In genomic region chr2:153529931-153530766, GRCm38 (mm10) we compare ENCODE assay signal across 8 mouse cellular contexts. TPM values are rescaled to one million over a fixed set of nuclear protein-coding genes. Genes with fewer than 3 reads are reported as not detected.
DNase-seq lines count a peak whose midpoint lies in the region; ATAC-seq and TF ChIP-seq lines count a peak whose summit lies in the region.

Gene Nol4l (minus strand): TSS chr2:153529971.

- WGBS in heart, embryonic 14.5 days, result 2% methylated on average over 38 of the region's 86 CpGs
- 4% methylated on average over 60 of the region's 86 CpGs for WGBS in midbrain, embryonic 10.5 days

- H3K9me3 ChIP-seq in CH12.LX (replicated peaks; ENCODE audit: low read length), result peaks cover 7% of the 10 kb centered on the region
- H3K9me3 ChIP-seq in heart, embryonic 14.5 days (ENCODE audit: control insufficient read depth, low read length), result no peaks in the 10 kb centered on the region
- H3K9me3 ChIP-seq in midbrain, embryonic 10.5 days (replicated peaks), result no peaks in the 10 kb centered on the region

- peak within 1 kb of the TSS; percentile 76 for H3K27ac ChIP-seq in CH12.LX (ENCODE audit: insufficient read depth, low read depth)
- H3K27ac ChIP-seq in heart, embryonic 14.5 days (replicated peaks in 1 of 2; ENCODE audit: control insufficient read depth in 1 of 2, insufficient read depth in 1 of 2, low read depth in 2 of 2, low read length in 2 of 2), result peak within 1 kb of the TSS; percentile 56 to 87; a peak in 3 of 4 replicates
- H3K27ac ChIP-seq in midbrain, embryonic 10.5 days (replicated peaks), result peak within 1 kb of the TSS; percentile 96

- TF ChIP-seq RAD21 in CH12.LX (IDR thresholded peaks at IDR 0.05; ENCODE audit: low read depth, low read length), result no peak

- no peaks in the 10 kb centered on the region for H3K79me2 ChIP-seq in CH12.LX (replicated peaks; ENCODE audit: control insufficient read depth, extremely low read depth, insufficient read depth, poor library complexity, severe bottlenecking)

- no peak for TF ChIP-seq EP300 in CH12.LX (IDR thresholded peaks at IDR 0.05; ENCODE audit: low read length)

- DNase-seq in frontal cortex, adult 2 months (ENCODE audit: extremely low spot score in 1 of 2, low spot score in 1 of 2), result no peak
- no peak for DNase-seq in frontal cortex, postnatal 25 days (ENCODE audit: low spot score in 2 of 2)
- no peak for DNase-seq in CH12.LX (ENCODE audit: extremely low read depth)
- DNase-seq in cerebellum, adult 9-11 months, result peak; percentile 73
- DNase-seq in left cerebral cortex, postnatal 10 days (ENCODE audit: extremely low spot score in 1 of 2, low spot score in 2 of 2), result peak in 1 of 2 experiments; percentile 67
- peak; percentile 68 for DNase-seq in midbrain, embryonic 10.5 days (ENCODE audit: low spot score)
- peak; percentile 58 for DNase-seq in thymus, postnatal 4 days

- dilution Hi-C loops in CH12.LX (cut with MboI; ENCODE audit: extremely low pct_ligation_motif_present, extremely low pct_unique_long_range_greater_than_20kb, low sequenced_read_pairs), result no loop called here

- H3K36me3 ChIP-seq in CH12.LX (replicated peaks in 1 of 2; ENCODE audit: control insufficient read depth in 1 of 2, insufficient read depth in 1 of 2, low read length in 1 of 2), result no peaks in the 10 kb centered on the region
- H3K36me3 ChIP-seq in heart, embryonic 14.5 days (ENCODE audit: control insufficient read depth, insufficient read depth, low read length), result no peaks in the 10 kb centered on the region
- H3K36me3 ChIP-seq in midbrain, embryonic 10.5 days, result no peaks in the 10 kb centered on the region

- H3K4me2 ChIP-seq in CH12.LX (ENCODE audit: insufficient read depth, low read depth, poor library complexity, severe bottlenecking), result peak within 1 kb of the TSS; percentile 68
- peak within 1 kb of the TSS; percentile 96 for H3K4me2 ChIP-seq in heart, embryonic 14.5 days (ENCODE audit: low read length)

- no peak; the same call in 1 of the 2 replicates for TF ChIP-seq POLR2A in CH12.LX (IDR thresholded peaks at IDR 0.05; ENCODE audit: low read depth, low read length)

- H3K9ac ChIP-seq in CH12.LX (ENCODE audit: insufficient read depth, low read depth), result peak within 1 kb of the TSS; percentile 72
- H3K9ac ChIP-seq in heart, embryonic 14.5 days (ENCODE audit: low read length), result peak within 1 kb of the TSS; percentile 89

- ATAC-seq in heart, embryonic 14.5 days (ENCODE audit: insufficient number of reproducible peaks, insufficient read depth, low FRiP score, low read depth), result no peak

- intact Hi-C loops in left cerebral cortex, postnatal 10 days (cut with DNase I), result loop anchor here (5.0 kb wide), 1 partner anchor 57 kb away; no protein-coding TSS in a partner anchor

- peaks cover 12% of the 10 kb centered on the region for H3K27me3 ChIP-seq in CH12.LX (replicated peaks)
- H3K27me3 ChIP-seq in heart, embryonic 14.5 days (ENCODE audit: control insufficient read depth, insufficient read depth, low read length), result no peaks in the 10 kb centered on the region; the same call in 1 of the 2 replicates
- H3K27me3 ChIP-seq in midbrain, embryonic 10.5 days (ENCODE audit: low read depth, poor library complexity, severe bottlenecking), result peaks cover 55% of the 10 kb centered on the region

- in situ Hi-C loops in CH12.LX (cut with MboI; ENCODE audit: low pct_ligation_motif_present, low pct_unique_long_range_greater_than_20kb, low sequenced_read_pairs), result no loop called here

- no peak for TF ChIP-seq CTCF in CH12.LX (conservative IDR thresholded peaks at IDR 0.05 in 1 of 2, IDR thresholded peaks at IDR 0.05 in 1 of 2; ENCODE audit: low read depth in 2 of 2, low read length in 2 of 2)

- peaks cover 21 to 32% of the 10 kb centered on the region in 2 experiments for H3K4me1 ChIP-seq in CH12.LX (ENCODE audit: control insufficient read depth in 1 of 2, insufficient read depth in 2 of 2)
- H3K4me1 ChIP-seq in heart, embryonic 14.5 days (ENCODE audit: control insufficient read depth in 2 of 2, insufficient read depth in 2 of 2, low read length in 2 of 2), result peaks cover 19 to 32% of the 10 kb centered on the region in 2 experiments
- H3K4me1 ChIP-seq in midbrain, embryonic 10.5 days, result peaks cover 54% of the 10 kb centered on the region

- peak within 1 kb of the TSS; percentile 58 to 89 (median 66) for H3K4me3 ChIP-seq in CH12.LX (replicated peaks in 1 of 3; ENCODE audit: low read depth in 2 of 3, low read length in 2 of 3, poor library complexity in 1 of 3)
- H3K4me3 ChIP-seq in heart, embryonic 14.5 days (ENCODE audit: control insufficient read depth in 1 of 2, insufficient read depth in 1 of 2, low read depth in 1 of 2, low read length in 2 of 2), result peak within 1 kb of the TSS; percentile 75
- H3K4me3 ChIP-seq in midbrain, embryonic 10.5 days, result peak within 1 kb of the TSS; percentile 84

TF ChIP-seq in CH12.LX, 34 proteins besides CTCF, POLR2A, EP300 and RAD21:
- TF ChIP-seq BHLHE40 (IDR thresholded peaks at IDR 0.05; ENCODE audit: low read depth, low read length), result no peak
- TF ChIP-seq ETS1 (conservative IDR thresholded peaks at IDR 0.05; ENCODE audit: low read depth, low read length), result no peak
- TF ChIP-seq UBTF (IDR thresholded peaks at IDR 0.05; ENCODE audit: low read depth, low read length), result 0 out of 2 replicates have a peak, but pooled peaks have one; percentile 9
- TF ChIP-seq PAX5 (IDR thresholded peaks at IDR 0.05; ENCODE audit: low read length), result no peak
- no peak for TF ChIP-seq CHD2 (IDR thresholded peaks at IDR 0.05; ENCODE audit: low read length)
TF ChIP-seq in CH12.LX: peak in this region for 1.

RNA-seq across cellular contexts. Expression of gene Nol4l, which starts in this region (rescaled TPM):
- 35.8 and 36.3 TPM in 2 replicates for polyA plus RNA-seq in frontal cortex, adult 2 months (2012; rRNA removed)
- total RNA-seq in CH12.LX (2012; rRNA removed), result 3.5 and 3.7 TPM in 2 replicates
- 1.0 and 1.3 TPM in 2 replicates for total RNA-seq in CH12.LX (2014; rRNA removed)
- 1.9 and 3.5 TPM in 2 replicates for polyA plus RNA-seq in CH12.LX (2012; ENCODE audit: insufficient read length, low read depth)
- 10.0 and 12.6 TPM in 2 replicates for polyA plus RNA-seq in heart, embryonic 14.5 days (2014; fragmentation: Nextera tagmentation; extraction: Ambion mirVana)
- total RNA-seq in left cerebral cortex, postnatal 10 days (2021), result 10 to 100 TPM; 55.5 to 62.5 TPM
- 12.8 and 16.8 TPM in 2 replicates for polyA plus RNA-seq in midbrain, embryonic 10.5 days (2016; fragmentation: Nextera tagmentation; extraction: Ambion mirVana)

Comparison
In these comparisons a context has a peak if more than half of its experiments do, and no peak if none do; other contexts are left out.
1. RNA of gene Nol4l (total RNA-seq): 55.5 to 62.5 TPM in left cerebral cortex, postnatal 10 days; 1.0 to 3.7 TPM in CH12.LX; every median in the first group is over 10 times any median in the second.
2. DNase-seq: peak in cerebellum, adult 9-11 months (single experiment), midbrain, embryonic 10.5 days (single experiment) and thymus, postnatal 4 days (single experiment); none in frontal cortex, adult 2 months (0 of 2), frontal cortex, postnatal 25 days (0 of 2) and CH12.LX (single experiment).
3. Peak in every context shown above with its lines, with median percentiles within 50 percentile points of each other: H3K27ac ChIP-seq and H3K4me3 ChIP-seq.